Mouse (Mus musculus) common myeloid progenitor, adult 5-6 weeks (primary cell): Measurements from ENCODE around the gene Tspan31. TPM values are rescaled to one million over a fixed set of nuclear protein-coding genes. Genes with fewer than 3 reads are reported as not detected.

ENCODE experiments used
- ATAC-seq: replicated peaks from 2 replicates; pipeline ENCODE4 v1.8.0; 2016; ENCODE audit warnings: low read depth, mild to moderate bottlenecking, moderate TSS enrichment, inconsistent platforms; ENCODE audit not compliant: poor library complexity, severe bottlenecking
- total RNA-seq: library from RNA; stranded (forward); fragments of 200-1000, 187-1606 nt; gene quantifications from 2 replicates; pipeline ENCODE4 v1.2.3, GENCODE M21; 2017

Tspan31 gene
- 49.9 and 62.2 TPM in 2 replicates for total RNA-seq

- peak; percentile 85 for ATAC-seq
Observed at GRCm38 (mm10) chr10:127070190-127071121, at the start of gene Tspan31. TSS of gene Tspan31 (minus strand) at chr10:127070264.

- no peak for ATAC-seq
Observed at GRCm38 (mm10) chr10:127119229-127119628, 49.2 kb upstream of the Tspan31 start.

GRCm38 (mm10) chr10:127118470-127118869 is 48.4 kb upstream of the Tspan31 start:
- no peak for ATAC-seq

- ATAC-seq = no peak
Observed at GRCm38 (mm10) chr10:127115068-127115467, 45.0 kb upstream of the Tspan31 start.

GRCm38 (mm10) chr10:127114408-127114807 is 44.3 kb upstream of the Tspan31 start:
- peak; percentile 48 for ATAC-seq

GRCm38 (mm10) chr10:127111001-127111887 is 41.2 kb upstream of the Tspan31 start:
- peak; percentile 74 for ATAC-seq

GRCm38 (mm10) chr10:127108262-127108583 is 38.2 kb upstream of the Tspan31 start:
- no peak for ATAC-seq

GRCm38 (mm10) chr10:127107563-127108261 is 37.6 kb upstream of the Tspan31 start:
- peak; percentile 24 for ATAC-seq

GRCm38 (mm10) chr10:127103631-127104030 is 33.6 kb upstream of the Tspan31 start:
- peak; percentile 63 for ATAC-seq

- ATAC-seq = peak; percentile 55
Observed at GRCm38 (mm10) chr10:127101151-127101550, 31.1 kb upstream of the Tspan31 start.

- peak; percentile 13; the same call in 1 of the 2 replicates for ATAC-seq
Observed at GRCm38 (mm10) chr10:127100414-127100813, 30.4 kb upstream of the Tspan31 start.

- peak; percentile 23 for ATAC-seq
Observed at GRCm38 (mm10) chr10:127099868-127100267, 29.8 kb upstream of the Tspan31 start.

GRCm38 (mm10) chr10:127099191-127099590 is 29.1 kb upstream of the Tspan31 start:
- ATAC-seq = no peak

- no peak for ATAC-seq
Observed at GRCm38 (mm10) chr10:127098514-127098913, 28.4 kb upstream of the Tspan31 start.

- no peak for ATAC-seq
Observed at GRCm38 (mm10) chr10:127094382-127094802, 24.3 kb upstream of the Tspan31 start.

GRCm38 (mm10) chr10:127092742-127093141 is 22.7 kb upstream of the Tspan31 start:
- peak; percentile 59 for ATAC-seq

GRCm38 (mm10) chr10:127091507-127092396 is 21.7 kb upstream of the Tspan31 start:
- no peak for ATAC-seq

GRCm38 (mm10) chr10:127090560-127091411 is 20.7 kb upstream of the Tspan31 start:
- ATAC-seq = no peak
